Mouse (Mus musculus) T-helper 2 cell (primary cell): ENCODE measurements at regions not wholly inside any gene's neighbourhood (a gene's known extent, or its start where the extent isn't known, plus 50 kb on each side); places are given as distances from the start of the nearest gene placed in this dataset.

ENCODE experiments used
- in situ Hi-C: fragments of 300-600 bp; cut with MboI, MseI; formaldehyde crosslinking; loops from one replicate; pipeline ENCODE4 v1.15.1; 2025; ENCODE audit warnings: high pct_unique_total_duplicates

DNA sequence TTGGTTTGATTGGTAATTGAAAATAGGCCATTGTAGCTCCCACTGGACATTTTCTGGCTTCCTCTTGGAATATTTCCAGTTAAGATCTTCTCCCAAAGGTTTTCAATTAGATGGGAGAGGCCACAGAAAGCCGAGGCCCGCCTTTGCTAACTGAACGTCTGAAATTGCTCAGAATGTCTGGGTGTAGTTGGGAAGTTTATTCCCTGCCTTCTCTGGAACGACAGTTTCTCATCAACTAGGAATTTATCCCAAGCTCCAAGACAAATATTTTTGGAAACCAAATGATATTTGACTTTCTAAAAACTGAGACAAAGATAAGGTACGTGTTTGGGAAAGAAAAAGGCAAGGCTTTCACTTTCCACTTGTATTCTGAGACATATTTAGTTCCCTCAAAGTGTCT lies 414.4 kb downstream of the Ttll7 start:
- in situ Hi-C loops = no loop called here

DNA sequence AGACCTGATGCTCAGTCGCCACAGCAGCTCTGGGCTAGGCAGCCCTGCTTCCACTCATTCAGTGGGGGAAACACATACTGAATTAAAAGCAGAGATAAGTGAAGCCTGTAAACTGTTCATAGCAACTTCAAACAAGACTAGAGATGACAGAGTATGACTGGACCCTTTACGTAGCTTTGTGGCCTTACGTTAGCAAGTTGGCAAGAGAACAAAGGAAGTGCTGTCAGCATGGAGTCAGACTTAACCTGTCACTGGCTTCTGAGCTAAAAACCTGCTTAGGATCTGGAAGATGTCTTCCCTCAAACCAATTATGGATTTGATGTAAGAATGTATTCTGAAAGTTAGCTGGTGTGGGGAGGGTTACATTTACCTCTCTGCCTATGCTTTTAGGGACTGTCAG lies 421.3 kb downstream of the Ttll7 start:
- in situ Hi-C loops = no loop called here

DNA sequence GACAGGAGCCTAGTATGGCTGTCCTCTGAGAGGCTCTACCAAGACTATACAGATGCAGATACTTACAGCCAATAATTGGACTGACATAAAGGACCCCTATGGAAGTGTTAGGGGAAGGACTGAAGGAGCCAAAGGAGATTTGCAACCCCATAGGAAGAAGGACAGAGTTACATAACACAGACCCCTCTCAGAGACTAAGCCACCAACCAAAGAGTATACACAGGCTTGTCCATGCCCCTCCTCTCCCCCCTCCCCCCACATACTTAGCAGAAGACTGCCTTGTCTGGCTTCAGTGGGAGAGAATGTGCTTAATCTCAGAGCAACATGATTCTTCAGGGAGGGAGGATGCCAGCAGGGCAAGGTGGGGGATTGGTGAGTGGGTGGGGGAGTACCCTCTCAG lies 426.4 kb downstream of the Ttll7 start:
- in situ Hi-C loops = no loop called here

GRCm38 (mm10) chr3:147283724-147284123 lies 431.6 kb downstream of the Ttll7 start:
- in situ Hi-C loops = no loop called here

DNA sequence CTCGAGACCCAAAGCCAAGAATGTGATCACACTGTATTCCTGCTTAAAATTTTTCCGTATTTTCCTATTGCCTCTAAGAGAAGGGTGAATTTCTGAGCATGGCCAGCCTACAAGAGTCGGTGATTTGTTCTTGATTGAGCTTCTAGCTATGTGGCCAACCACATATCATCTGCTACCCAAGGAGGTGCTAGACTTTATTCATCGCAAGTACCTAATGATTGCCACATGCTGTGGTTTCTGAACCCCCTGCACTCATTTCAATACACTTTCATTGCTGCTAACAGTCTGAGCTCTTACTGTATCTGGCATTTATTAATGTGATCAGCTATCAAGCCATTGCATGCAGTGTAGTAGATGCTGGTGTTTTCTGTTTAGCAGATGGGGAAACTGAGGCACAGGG lies 432.2 kb downstream of the Ttll7 start:
- in situ Hi-C loops = no loop called here

DNA sequence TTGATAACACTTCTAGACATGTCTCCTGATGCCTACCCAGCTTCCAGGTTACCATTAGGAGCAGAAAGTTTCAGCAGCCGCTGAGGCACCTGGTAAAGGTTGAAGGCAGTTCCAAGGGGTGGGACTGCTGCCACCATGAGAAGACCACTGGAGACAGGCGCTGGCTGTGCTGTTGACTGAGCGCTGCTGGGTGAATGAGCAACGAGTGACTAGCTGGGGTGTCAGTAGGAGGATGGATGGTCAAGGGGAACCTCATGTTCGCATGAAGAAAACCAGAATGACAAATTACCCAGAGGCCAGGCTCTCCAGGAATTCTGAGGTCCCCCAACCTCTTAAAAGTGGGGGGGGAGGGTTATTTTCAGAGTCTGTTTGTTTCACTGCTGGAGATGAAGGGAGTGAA lies 433.3 kb downstream of the Ttll7 start:
- in situ Hi-C loops = no loop called here

- in situ Hi-C loops = no loop called here
Observed at GRCm38 (mm10) chr3:147287503-147287902, 435.3 kb downstream of the Ttll7 start.

DNA sequence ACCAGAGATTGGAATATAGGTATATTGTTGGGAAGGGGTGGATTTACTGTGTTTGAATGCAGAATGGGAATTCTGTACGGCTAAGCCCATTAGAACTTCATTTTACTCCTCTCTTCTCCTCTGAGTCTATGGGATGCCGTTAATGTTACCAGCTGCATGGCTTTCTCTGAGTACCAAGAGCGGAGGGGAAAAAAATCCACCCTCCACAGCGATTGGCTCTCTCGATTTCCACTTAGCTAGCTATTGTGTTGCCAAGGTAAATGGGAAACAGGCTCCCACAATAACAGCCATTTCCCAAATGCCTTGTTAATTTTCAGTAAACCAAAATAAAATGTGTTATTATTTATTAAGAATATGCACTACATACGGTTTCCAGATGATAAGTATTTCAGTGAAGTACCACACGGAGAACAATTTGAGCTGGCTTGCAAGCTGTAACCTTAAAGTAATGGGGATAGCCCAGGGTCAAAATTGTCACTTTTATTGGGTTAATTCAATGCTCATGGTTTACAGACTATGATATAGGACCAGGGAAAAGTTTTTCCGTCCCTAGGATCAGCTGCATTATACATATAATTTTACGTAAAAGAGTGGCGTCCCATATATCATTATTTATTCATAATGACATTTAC lies 439.6 kb downstream of the Ttll7 start:
- in situ Hi-C loops = loop anchor here (10.0 kb wide), 1 partner anchor 393 kb away; no protein-coding TSS in a partner anchor

GRCm38 (mm10) chr3:147298065-147298464 lies 445.9 kb downstream of the Ttll7 start:
- in situ Hi-C loops = loop anchor here (10.0 kb wide), 1 partner anchor 387 kb away; no protein-coding TSS in a partner anchor

DNA sequence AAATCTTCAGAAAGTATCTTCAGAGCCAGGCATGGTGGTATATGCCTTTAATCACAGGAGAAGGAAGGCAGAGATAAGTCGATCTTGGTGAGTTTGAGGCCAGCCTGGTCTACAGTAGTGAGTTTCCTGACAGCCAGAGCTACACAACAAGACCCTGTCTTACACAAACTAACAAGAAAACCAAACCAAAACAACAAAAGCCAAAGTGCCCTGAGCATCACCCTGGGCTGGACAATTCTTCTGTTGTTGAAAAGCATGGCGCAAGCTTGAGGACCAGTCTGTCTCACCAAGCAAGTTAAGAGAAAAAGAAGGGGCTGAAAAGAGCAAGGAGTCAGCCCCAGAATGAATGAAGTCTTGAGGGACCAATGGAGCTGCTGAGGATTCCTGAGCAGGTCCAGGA lies 473.4 kb downstream of the Ttll7 start:
- in situ Hi-C loops = loop anchor here (10.0 kb wide), 1 partner anchor 471 kb away; the partner anchor contains the start of gene Ttll7

DNA sequence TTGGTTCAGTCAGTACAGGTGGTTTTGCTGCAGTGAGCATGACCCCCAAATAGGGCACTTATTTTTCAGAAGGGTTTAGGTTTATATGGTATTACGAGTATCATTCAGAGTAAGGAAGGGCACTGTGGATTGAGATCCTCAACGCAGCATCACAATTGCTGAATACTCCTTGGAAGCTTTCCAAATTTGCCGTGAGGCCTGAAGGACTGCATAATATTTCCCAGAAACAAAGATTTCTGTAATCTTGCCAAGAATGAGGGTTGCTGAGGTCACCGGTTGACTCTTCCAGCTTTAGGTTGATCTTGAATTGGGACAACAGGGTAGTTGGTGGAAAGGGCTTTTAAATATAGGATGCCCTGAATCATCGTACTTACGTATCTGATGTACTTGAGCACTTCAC lies 482.1 kb downstream of the Ttll7 start:
- in situ Hi-C loops = no loop called here

- in situ Hi-C loops = no loop called here
Observed at GRCm38 (mm10) chr3:147335286-147335685, 483.1 kb downstream of the Ttll7 start.

- in situ Hi-C loops = no loop called here
Observed at GRCm38 (mm10) chr3:147339427-147339826, 487.3 kb downstream of the Ttll7 start.

DNA sequence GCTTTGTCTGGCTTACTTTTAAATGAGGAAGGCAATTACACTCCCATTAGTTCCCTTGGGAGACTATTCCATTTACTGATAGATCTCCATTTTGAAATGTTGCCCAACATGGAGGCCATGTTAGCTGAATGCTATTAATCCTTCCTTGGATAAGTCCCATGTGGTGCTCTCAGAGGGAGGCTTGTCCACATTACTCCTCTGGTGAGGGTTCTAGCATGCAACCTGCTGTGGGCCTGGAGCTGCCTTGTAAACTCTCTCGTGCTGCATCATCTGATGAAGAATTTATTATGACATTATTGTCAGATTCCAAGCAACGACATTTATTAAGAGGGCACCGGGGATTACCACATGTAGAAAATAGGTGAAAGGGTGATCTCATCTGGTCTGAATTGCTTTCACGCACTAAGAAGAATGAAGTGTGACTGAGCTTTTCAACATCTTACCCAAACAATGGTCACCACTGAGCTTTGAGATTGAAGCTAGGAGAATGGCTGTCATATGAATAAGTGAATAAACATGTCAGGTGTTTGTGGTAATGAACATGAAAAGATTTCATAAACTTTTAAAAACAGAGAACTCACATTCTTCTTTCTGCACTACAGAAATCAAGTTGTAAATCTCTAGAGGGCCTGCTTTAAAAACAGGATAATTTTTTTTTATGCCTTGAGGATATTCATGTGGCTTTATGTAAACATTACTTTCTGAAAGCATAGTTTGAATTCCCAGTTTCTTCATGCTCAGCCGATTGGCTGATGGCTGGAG lies 495.3 kb downstream of the Ttll7 start:
- in situ Hi-C loops = no loop called here

GRCm38 (mm10) chr3:147387077-147387476 lies 534.9 kb downstream of the Ttll7 start:
- in situ Hi-C loops = no loop called here

DNA sequence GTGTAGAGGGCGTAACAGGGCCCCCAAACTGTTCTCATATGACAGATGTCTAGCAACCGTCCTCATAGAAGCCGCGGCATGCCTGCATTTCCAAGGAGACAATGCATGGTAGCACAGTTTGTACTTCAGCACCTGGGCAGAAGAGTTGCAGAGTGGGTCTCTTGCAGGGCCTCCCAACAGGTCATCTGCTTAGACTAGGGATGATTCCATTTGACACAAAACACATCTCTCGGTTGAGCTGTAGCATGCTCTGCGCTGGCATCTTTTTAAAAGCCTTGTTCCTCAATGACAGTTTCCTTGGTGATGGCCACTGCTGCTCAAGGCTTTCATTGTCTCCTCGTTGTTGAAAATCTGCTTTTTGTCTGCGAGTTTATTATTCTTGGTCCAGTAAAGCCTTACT lies 546.1 kb downstream of the Ttll7 start:
- in situ Hi-C loops = no loop called here

DNA sequence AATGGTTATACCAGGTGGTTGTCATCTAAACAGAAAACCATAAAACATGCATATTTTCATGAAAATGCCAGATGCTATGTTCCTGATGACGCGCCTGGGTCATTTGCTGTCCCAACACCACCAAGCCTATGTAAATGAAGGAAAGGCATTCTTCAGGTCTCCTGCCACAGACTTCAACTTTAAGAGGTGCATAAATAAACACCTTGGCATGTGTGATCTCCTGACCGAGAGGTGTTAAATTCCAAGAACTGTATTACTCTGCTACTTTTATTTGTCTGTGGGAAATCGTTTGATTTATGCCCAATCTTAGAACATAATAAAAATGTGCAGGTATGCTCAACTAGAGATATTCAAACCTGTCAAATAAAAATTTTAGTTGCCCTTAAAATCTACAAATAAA lies 560.1 kb downstream of the Ttll7 start:
- in situ Hi-C loops = no loop called here

- in situ Hi-C loops = no loop called here
Observed at GRCm38 (mm10) chr3:147416926-147417325, 564.8 kb downstream of the Ttll7 start.

DNA sequence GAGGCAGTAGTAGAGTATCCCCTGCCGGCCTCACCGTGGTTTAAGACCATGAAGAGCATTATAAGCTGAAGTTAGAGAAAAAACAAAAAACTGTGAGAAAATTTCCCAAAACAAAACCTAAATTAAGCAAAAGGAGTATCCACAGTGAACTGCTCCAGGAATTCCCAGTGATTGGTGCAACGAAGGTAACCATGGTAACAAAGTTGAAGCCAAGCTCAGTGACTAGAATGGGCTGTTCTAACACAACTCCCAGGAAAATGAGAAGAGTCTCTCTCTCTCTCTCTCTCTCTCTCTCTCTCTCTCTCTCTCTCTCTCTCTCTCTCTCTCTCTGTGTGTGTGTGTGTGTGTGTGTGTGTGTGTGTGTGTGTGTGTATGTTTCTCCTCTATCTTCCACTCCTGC lies 567.0 kb downstream of the Ttll7 start:
- in situ Hi-C loops = no loop called here

GRCm38 (mm10) chr3:147422196-147422595 lies 570.0 kb downstream of the Ttll7 start:
- in situ Hi-C loops = no loop called here

DNA sequence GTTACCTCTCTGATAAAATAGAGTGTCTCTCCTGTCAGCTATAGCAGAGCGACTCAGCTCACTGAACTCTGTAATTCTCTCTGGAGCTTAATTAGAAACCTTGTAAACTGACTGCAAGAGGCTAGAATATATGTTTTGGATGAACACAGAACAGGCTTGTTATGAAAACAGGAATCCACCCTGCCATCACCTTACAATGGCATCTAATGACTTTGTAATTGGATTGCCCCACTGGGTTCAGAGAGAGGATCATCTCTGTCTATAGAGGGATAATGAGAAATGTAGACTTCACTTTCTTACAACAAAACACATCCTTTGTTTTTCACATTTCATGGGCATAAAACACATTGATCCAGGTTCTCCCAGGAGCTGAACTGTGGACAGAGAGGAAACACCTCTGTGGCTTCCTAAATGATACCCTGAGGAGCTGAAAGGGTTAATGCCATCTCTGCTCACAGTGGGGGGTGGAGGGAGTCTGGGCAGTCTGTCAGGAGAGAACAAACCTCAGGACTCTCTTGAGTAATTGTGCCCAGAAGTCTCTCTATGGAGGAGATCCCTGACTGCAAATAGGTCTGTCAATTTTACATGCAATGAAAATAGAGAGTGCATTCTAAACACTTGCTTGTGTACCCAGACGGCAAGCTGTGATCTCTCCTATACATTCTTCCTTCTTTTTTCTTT lies 571.9 kb downstream of the Ttll7 start:
- in situ Hi-C loops = no loop called here

DNA sequence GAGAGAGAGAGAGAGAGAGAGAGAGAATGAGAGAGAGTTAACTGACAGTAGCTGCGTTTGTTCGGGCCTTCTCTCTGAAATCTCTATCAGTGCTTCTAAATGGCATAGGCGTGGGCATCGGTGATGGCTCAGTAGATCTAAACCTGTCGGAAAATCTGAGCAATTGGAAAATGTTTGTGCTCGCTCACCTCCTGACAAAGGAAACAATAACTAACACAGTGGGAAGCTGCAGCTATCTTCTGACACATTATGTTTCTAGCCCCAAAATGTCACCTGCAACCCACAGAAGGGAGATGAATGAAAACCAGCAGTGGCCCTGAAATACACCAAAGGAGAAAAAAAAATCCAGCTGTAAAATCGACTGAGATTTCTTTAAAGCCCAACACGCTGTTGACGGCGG lies 576.7 kb downstream of the Ttll7 start:
- in situ Hi-C loops = no loop called here
